Mouse (Mus musculus) hindbrain, embryonic 15.5 days (tissue): Measurements from ENCODE around the gene Card14. TPM values are rescaled to one million over a fixed set of nuclear protein-coding genes. Genes with fewer than 3 reads are reported as not detected.

Experiments
- ATAC-seq: fragments of 200-750 bp; cut with Nextera tagmentation; 2 replicates; pipeline ENCODE4 v1.8.0; 2017; ENCODE audit warnings: low read depth, moderate number of reproducible peaks, moderate TSS enrichment; ENCODE audit not compliant: low FRiP score
- H3K27ac ChIP-seq: fragments of 300-500 bp; sonication (generic); replicated peaks from 2 replicates; pipeline ENCODE4 v1.5.1; 2015; ENCODE audit warnings: mild to moderate bottlenecking, inconsistent platforms
- H3K27me3 ChIP-seq: fragments of 300-500 bp; sonication (generic); 2 replicates; pipeline ENCODE4 v1.6.1; 2015; ENCODE audit warnings: control low read depth, inconsistent platforms
- H3K36me3 ChIP-seq: fragments of 300-500 bp; sonication (generic); 2 replicates; pipeline ENCODE4 v1.6.1; 2015; ENCODE audit warnings: control low read depth, inconsistent platforms
- H3K4me1 ChIP-seq: fragments of 300-500 bp; sonication (generic); replicated peaks from 2 replicates; pipeline ENCODE4 v1.6.1; 2015; ENCODE audit warnings: control low read depth, inconsistent platforms
- H3K4me2 ChIP-seq: fragments of 300-500 bp; sonication (generic); 2 replicates; pipeline ENCODE4 v1.6.1; 2015; ENCODE audit warnings: moderate library complexity, mild to moderate bottlenecking, inconsistent platforms
- H3K4me3 ChIP-seq: fragments of 300-500 bp; sonication (generic); 2 replicates; pipeline ENCODE4 v1.5.1; 2015; ENCODE audit warnings: mild to moderate bottlenecking, inconsistent platforms
- H3K9ac ChIP-seq: fragments of 300-500 bp; sonication (generic); 2 replicates; pipeline ENCODE4 v1.6.1; 2015; ENCODE audit warnings: inconsistent platforms
- H3K9me3 ChIP-seq: fragments of 300-500 bp; sonication (generic); 2 replicates; pipeline ENCODE4 v1.6.1; 2016; ENCODE audit warnings: control low read depth, inconsistent platforms
- WGBS: fragments of 180-500 bp; shearing (Covaris S2); methylation state at CpG from one replicate; pipeline ENCODE4 v1.1.7; 2015; 5-methylcytosine and 5-hydroxymethylcytosine counted together
- polyA plus RNA-seq: library from polyadenylated mRNA; unstranded; fragments of >200 nt; fragmentation: Nextera tagmentation; extraction: Ambion mirVana; gene quantifications from 2 replicates; pipeline ENCODE4 v1.2.1, GENCODE M21; 2015

Card14 gene
- polyA plus RNA-seq, 1 experiment from 2014 or later, result 0.36 TPM

GRCm38 (mm10) chr11:119306762-119307657 lies 558 bp upstream of the Card14 start:
- no peak for ATAC-seq
- H3K27ac ChIP-seq, result no peak overlapping the region
- WGBS, result 64% methylated on average over 13 of the region's 13 CpGs
- no peak overlapping the region for H3K4me3 ChIP-seq
- H3K4me1 ChIP-seq, result 0 out of 2 replicates have a peak, but pooled peaks cover 5% of the 10 kb centered on the region
- no peak overlapping the region for H3K4me2 ChIP-seq
- no peaks in the 10 kb centered on the region; the same call in 1 of the 2 replicates for H3K27me3 ChIP-seq
- no peak overlapping the region for H3K9ac ChIP-seq
- H3K9me3 ChIP-seq, result no peaks in the 10 kb centered on the region
- no peaks in the 10 kb centered on the region for H3K36me3 ChIP-seq

GRCm38 (mm10) chr11:119307916-119308315 lies 348 bp downstream of the Card14 start:
- WGBS, result 37% methylated on average over 11 of the region's 11 CpGs

GRCm38 (mm10) chr11:119310621-119311020 lies 3.1 kb downstream of the Card14 start:
- WGBS, result 20% methylated on average over 10 of the region's 10 CpGs
- Histone ChIP-seq H3K4me3 (no peak overlapping the region), H3K27ac (no peak overlapping the region), H3K9me3 (no peaks in the 10 kb centered on the region), H3K36me3 (no peaks in the 10 kb centered on the region), H3K4me1 (0 out of 2 replicates have a peak, but pooled peaks cover 5% of the 10 kb centered on the region), H3K9ac (no peak overlapping the region), H3K4me2 (no peak overlapping the region), H3K27me3 (no peaks in the 10 kb centered on the region; the same call in 1 of the 2 replicates)
- ATAC-seq, result no peak

More at GRCm38 (mm10) chr11:119307916-119308315, 348 bp downstream of the Card14 start:
- H3K4me1 ChIP-seq, result 0 out of 2 replicates have a peak, but pooled peaks cover 5% of the 10 kb centered on the region
- no peaks in the 10 kb centered on the region for H3K36me3 ChIP-seq
- no peak for ATAC-seq
- H3K27me3 ChIP-seq, result no peaks in the 10 kb centered on the region; the same call in 1 of the 2 replicates
- H3K4me3 ChIP-seq, result no peak overlapping the region
- no peak overlapping the region for H3K4me2 ChIP-seq
- H3K27ac ChIP-seq, result no peak overlapping the region
- H3K9ac ChIP-seq, result no peak overlapping the region
- no peaks in the 10 kb centered on the region for H3K9me3 ChIP-seq

- ATAC-seq, result no peak
- H3K9ac ChIP-seq, result no peak overlapping the region
- no peaks in the 10 kb centered on the region for H3K9me3 ChIP-seq
- H3K27ac ChIP-seq, result no peak overlapping the region
- WGBS, result 84% methylated on average over 17 of the region's 17 CpGs
- no peak overlapping the region for H3K4me3 ChIP-seq
- no peaks in the 10 kb centered on the region for H3K36me3 ChIP-seq
- no peak overlapping the region for H3K4me2 ChIP-seq
- H3K4me1 ChIP-seq, result no peaks in the 10 kb centered on the region
- no peaks in the 10 kb centered on the region; the same call in 1 of the 2 replicates for H3K27me3 ChIP-seq
Measured at GRCm38 (mm10) chr11:119314252-119314936, 6.8 kb downstream of the Card14 start.

GRCm38 (mm10) chr11:119316720-119317119 lies 9.2 kb downstream of the Card14 start:
- no peak for ATAC-seq
- no peak overlapping the region for H3K4me2 ChIP-seq
- no peak overlapping the region for H3K9ac ChIP-seq
- no peaks in the 10 kb centered on the region for H3K36me3 ChIP-seq
- 86% methylated on average over 4 of the region's 4 CpGs for WGBS
- H3K9me3 ChIP-seq, result no peaks in the 10 kb centered on the region
- H3K4me3 ChIP-seq, result no peak overlapping the region
- H3K27ac ChIP-seq, result no peak overlapping the region
- no peaks in the 10 kb centered on the region for H3K4me1 ChIP-seq
- H3K27me3 ChIP-seq, result no peaks in the 10 kb centered on the region

- ATAC-seq, result no peak
- Histone ChIP-seq H3K36me3 (no peaks in the 10 kb centered on the region), H3K9ac (no peak overlapping the region), H3K27ac (no peak overlapping the region), H3K27me3 (no peaks in the 10 kb centered on the region), H3K9me3 (no peaks in the 10 kb centered on the region), H3K4me1 (no peaks in the 10 kb centered on the region), H3K4me3 (no peak overlapping the region), H3K4me2 (no peak overlapping the region)
- 77% methylated on average over 13 of the region's 13 CpGs for WGBS
Measured at GRCm38 (mm10) chr11:119322521-119322920, 15.0 kb downstream of the Card14 start.

- H3K36me3 ChIP-seq, result no peaks in the 10 kb centered on the region
- H3K27ac ChIP-seq, result no peak overlapping the region
- ATAC-seq, result no peak
- WGBS, result 69% methylated on average over 1 of the region's 1 CpGs
- no peak overlapping the region for H3K4me2 ChIP-seq
- H3K27me3 ChIP-seq, result no peaks in the 10 kb centered on the region
- H3K9me3 ChIP-seq, result no peaks in the 10 kb centered on the region
- no peak overlapping the region for H3K9ac ChIP-seq
- H3K4me3 ChIP-seq, result no peak overlapping the region
- H3K4me1 ChIP-seq, result no peaks in the 10 kb centered on the region
Measured at GRCm38 (mm10) chr11:119325068-119325467, 17.5 kb downstream of the Card14 start.

GRCm38 (mm10) chr11:119330592-119330991 lies 23.0 kb downstream of the Card14 start:
- ATAC-seq, result no peak
- WGBS, result 66% methylated on average over 4 of the region's 4 CpGs

GRCm38 (mm10) chr11:119331970-119332369 lies 24.4 kb downstream of the Card14 start:
- no peaks in the 10 kb centered on the region for H3K27me3 ChIP-seq
- no peak overlapping the region for H3K4me2 ChIP-seq
- H3K9me3 ChIP-seq, result no peaks in the 10 kb centered on the region
- H3K27ac ChIP-seq, result no peak overlapping the region
- 57% methylated on average over 3 of the region's 3 CpGs for WGBS
- no peaks in the 10 kb centered on the region for H3K4me1 ChIP-seq
- H3K9ac ChIP-seq, result no peak overlapping the region
- H3K36me3 ChIP-seq, result no peaks in the 10 kb centered on the region
- no peak for ATAC-seq
- no peak overlapping the region for H3K4me3 ChIP-seq

More at GRCm38 (mm10) chr11:119330592-119330991, 23.0 kb downstream of the Card14 start:
- Histone ChIP-seq H3K27me3 (no peaks in the 10 kb centered on the region), H3K4me1 (no peaks in the 10 kb centered on the region), H3K9me3 (no peaks in the 10 kb centered on the region), H3K36me3 (no peaks in the 10 kb centered on the region), H3K4me3 (no peak overlapping the region), H3K9ac (no peak overlapping the region), H3K4me2 (no peak overlapping the region), H3K27ac (no peak overlapping the region)

GRCm38 (mm10) chr11:119338271-119339059 lies 30.9 kb downstream of the Card14 start:
- 83% methylated on average over 10 of the region's 10 CpGs for WGBS
- Histone ChIP-seq H3K27me3 (no peaks in the 10 kb centered on the region), H3K9me3 (no peaks in the 10 kb centered on the region), H3K4me3 (no peak overlapping the region), H3K36me3 (no peaks in the 10 kb centered on the region), H3K9ac (no peak overlapping the region), H3K4me1 (no peaks in the 10 kb centered on the region), H3K27ac (no peak overlapping the region), H3K4me2 (no peak overlapping the region)
- ATAC-seq, result 0 out of 2 replicates have a peak, but pooled peaks have one; percentile 30

- Histone ChIP-seq H3K36me3 (no peaks in the 10 kb centered on the region), H3K27me3 (no peaks in the 10 kb centered on the region), H3K9me3 (no peaks in the 10 kb centered on the region), H3K27ac (no peak overlapping the region), H3K9ac (no peak overlapping the region), H3K4me1 (no peaks in the 10 kb centered on the region), H3K4me3 (no peak overlapping the region), H3K4me2 (no peak overlapping the region)
- ATAC-seq, result peak; percentile 51; the same call in 1 of the 2 replicates
- 45% methylated on average over 5 of the region's 5 CpGs for WGBS
Measured at GRCm38 (mm10) chr11:119339179-119339578, 31.6 kb downstream of the Card14 start.
